Mouse (Mus musculus) left cerebral cortex, postnatal 36 days (tissue): Measurements from ENCODE around the gene Fbxw2. TPM values are rescaled to one million over a fixed set of nuclear protein-coding genes. Genes with fewer than 3 reads are reported as not detected.
"Not testable (repeated sequence)": the region's sequence is repeated elsewhere in the genome, so short reads cannot be mapped to it uniquely, and the experiment has no call there.

Experiments
- DNase-seq, 2 experiments: peaks; one replicate each; pipeline ENCODE4 v3.0.0; 2021 to 2022; ENCODE audit warnings: low spot score in 2 of 2, mixed read lengths in 1 of 2
- intact Hi-C: fragments of 180-260 bp; cut with DNase I; formaldehyde crosslinking; loops from one replicate; pipeline ENCODE4 v1.15.1; 2025
- total RNA-seq, 2 experiments: library from RNA; stranded (reverse); gene quantifications; 2 replicates each; pipeline ENCODE4 v1.2.3; 2021

The Fbxw2 gene
- total RNA-seq, result 10 to 100 TPM; 88.7 to 94.6 TPM

DNA sequence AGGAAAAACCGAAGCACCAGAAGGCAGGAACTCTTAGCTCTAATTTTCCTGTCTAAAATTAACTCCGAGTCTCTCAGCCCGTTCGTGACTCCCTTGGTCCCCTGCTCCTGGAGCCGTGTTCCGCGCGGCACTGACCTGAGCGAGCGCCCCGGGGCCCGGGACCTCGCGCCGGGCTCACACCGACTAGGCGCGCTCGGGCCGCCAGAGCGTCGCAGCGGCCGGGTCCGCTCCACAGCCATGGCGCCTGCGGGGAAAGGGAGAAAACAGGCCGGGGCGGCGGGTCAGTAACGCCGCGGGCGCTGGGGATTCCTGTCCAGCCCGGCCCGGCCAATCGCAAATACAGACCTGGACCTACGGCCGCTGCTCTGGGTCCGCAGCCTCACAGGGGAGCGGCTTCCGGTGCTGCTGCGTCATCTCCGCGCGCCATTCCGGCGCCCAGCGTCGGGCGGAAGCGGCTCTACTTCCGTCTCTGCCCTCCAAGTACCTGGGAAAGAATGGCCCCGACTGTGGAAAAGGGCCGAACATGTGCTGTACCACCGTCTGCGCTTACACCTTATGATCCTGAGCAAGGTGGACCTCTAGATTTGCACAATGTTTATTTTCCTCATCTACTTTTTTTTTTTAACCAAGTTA lies at the start of gene Fbxw2:
Gene Fbxw2, minus strand, starts transcription at position 485 of the 633 bp plus-strand sequence.
- intact Hi-C loops, result loop anchor here (1.0 kb wide), 1 partner anchor 45 kb away; no protein-coding TSS in a partner anchor
- peak; percentile 89 to 95 for DNase-seq

- intact Hi-C loops, result no loop called here
Measured at GRCm38 (mm10) chr2:34874816-34875345, 48.8 kb upstream of the Fbxw2 start, which contains the start of gene Psmd5. Psmd5 (minus strand) TSS chr2:34874968.

GRCm38 (mm10) chr2:34874271-34874670 lies 48.2 kb upstream of the Fbxw2 start, which contains the start of gene Cutal:
Cutal (plus strand) TSS chr2:34874396.
- intact Hi-C loops, result no loop called here
- no peak for DNase-seq

More at GRCm38 (mm10) chr2:34874816-34875345, 48.8 kb upstream of the Fbxw2 start, which contains the start of gene Psmd5:
- no peak for DNase-seq

GRCm38 (mm10) chr2:34870520-34871474 lies 44.7 kb upstream of the Fbxw2 start:
- DNase-seq, result peak; percentile 93
- intact Hi-C loops, result loop anchor here (1.0 to 2.0 kb wide), 3 partner anchors 34 to 239 kb away; partner anchors contain the start of genes Cntrl and Fbxw2

GRCm38 (mm10) chr2:34869680-34870079 lies 43.6 kb upstream of the Fbxw2 start:
- no peak for DNase-seq
- intact Hi-C loops, result loop anchor here (2.0 kb wide), 1 partner anchor 35 kb away; no protein-coding TSS in a partner anchor

GRCm38 (mm10) chr2:34857728-34858127 lies 31.6 kb upstream of the Fbxw2 start:
- intact Hi-C loops, result no loop called here
- DNase-seq, result no peak

GRCm38 (mm10) chr2:34855265-34855664 lies 29.2 kb upstream of the Fbxw2 start:
- intact Hi-C loops, result no loop called here
- DNase-seq, result no peak

GRCm38 (mm10) chr2:34847702-34848101 lies 21.6 kb upstream of the Fbxw2 start:
- intact Hi-C loops, result loop anchor here (10.0 kb wide), 1 partner anchor 257 kb away; the partner anchor contains the start of genes AI182371 and Cntrl

DNA sequence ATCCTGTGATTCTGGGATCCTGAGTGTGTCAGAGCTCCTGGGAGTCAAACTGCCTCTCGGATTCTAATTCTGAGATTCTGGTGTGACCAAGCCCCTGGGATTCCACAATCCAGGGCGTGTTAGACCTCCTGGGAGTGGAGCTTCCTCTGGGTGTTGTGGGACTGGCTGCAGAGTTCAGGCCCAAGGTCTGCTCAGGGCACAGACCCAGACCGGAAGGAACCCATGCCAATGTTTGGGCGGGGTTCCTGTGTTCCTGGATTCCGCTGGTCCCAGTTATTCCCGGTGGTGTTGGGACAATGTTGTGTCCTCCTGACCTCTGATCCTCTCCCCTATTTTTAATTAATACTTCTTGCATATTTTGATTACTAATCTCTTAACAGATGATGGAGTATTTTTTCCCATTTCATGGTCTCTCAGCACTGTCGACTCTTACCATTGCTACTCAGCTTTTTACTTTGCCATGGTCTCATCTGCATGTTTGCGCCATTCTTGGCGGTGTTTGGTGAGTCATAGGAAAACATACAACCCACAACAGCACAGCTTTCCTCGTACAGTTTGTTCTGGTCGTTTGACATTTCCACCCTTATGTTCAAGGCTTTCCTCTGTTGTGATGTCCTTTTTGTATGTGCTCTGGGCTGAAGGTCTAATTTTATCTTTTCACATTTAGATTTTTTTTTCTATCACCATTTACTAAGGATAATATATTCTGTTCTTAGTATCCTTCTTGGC lies 17.3 kb upstream of the Fbxw2 start:
- peak; percentile 12 to 27 for DNase-seq
- intact Hi-C loops, result loop anchor here (10.0 kb wide), 1 partner anchor 261 kb away; the partner anchor contains the start of genes AI182371 and Cntrl

More at GRCm38 (mm10) chr2:34847702-34848101, 21.6 kb upstream of the Fbxw2 start:
- DNase-seq, result no peak

GRCm38 (mm10) chr2:34841706-34842105 lies 15.6 kb upstream of the Fbxw2 start:
- intact Hi-C loops, result loop anchor here (10.0 kb wide), 1 partner anchor 263 kb away; the partner anchor contains the start of genes AI182371 and Cntrl
- DNase-seq, result peak; percentile 33 to 45

DNA sequence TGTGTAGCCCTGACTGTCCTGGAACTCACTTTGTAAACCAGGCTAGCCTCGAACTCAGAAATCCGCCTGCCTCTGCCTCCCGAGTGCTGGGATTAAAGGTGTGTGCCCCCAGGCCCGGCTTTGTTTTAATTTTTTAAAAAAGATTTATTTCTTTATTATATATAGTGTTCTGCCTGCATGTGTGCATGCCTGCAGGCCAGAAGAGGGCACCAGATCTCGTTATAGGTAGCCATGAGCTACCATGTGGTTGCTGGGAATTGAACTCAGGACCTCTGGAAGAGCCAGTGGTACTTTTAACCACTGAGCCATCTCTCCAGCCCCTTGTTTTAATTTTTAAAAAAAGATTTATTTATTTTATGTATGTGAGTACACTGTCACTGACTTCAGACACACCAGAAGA lies 14.0 kb upstream of the Fbxw2 start:
- DNase-seq, result not testable (repeated sequence)
- intact Hi-C loops, result loop anchor here (10.0 kb wide), 1 partner anchor 265 kb away; the partner anchor contains the start of genes AI182371 and Cntrl

DNA sequence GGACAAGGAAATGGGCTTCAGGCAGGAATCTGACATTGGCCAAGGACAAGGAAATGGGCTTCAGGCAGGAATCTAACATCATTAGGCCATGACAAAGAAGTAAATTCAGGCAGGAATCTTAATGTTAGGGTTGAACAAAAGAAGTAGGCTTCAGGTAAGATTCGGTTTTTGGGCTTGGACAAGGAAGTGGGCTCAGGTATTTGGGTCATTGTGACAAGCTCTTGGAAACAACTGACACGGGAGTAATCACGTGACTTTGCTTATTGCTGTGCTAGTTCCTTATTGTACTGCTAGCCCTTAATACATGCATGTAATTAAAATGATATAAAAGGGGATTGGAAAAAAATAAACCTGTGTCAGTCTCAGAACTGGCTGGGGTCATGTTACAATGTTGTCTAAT lies 9.6 kb upstream of the Fbxw2 start:
- intact Hi-C loops, result no loop called here
- DNase-seq, result no peak

GRCm38 (mm10) chr2:34833624-34834023 lies 7.5 kb upstream of the Fbxw2 start:
- DNase-seq, result no peak
- intact Hi-C loops, result no loop called here

DNA sequence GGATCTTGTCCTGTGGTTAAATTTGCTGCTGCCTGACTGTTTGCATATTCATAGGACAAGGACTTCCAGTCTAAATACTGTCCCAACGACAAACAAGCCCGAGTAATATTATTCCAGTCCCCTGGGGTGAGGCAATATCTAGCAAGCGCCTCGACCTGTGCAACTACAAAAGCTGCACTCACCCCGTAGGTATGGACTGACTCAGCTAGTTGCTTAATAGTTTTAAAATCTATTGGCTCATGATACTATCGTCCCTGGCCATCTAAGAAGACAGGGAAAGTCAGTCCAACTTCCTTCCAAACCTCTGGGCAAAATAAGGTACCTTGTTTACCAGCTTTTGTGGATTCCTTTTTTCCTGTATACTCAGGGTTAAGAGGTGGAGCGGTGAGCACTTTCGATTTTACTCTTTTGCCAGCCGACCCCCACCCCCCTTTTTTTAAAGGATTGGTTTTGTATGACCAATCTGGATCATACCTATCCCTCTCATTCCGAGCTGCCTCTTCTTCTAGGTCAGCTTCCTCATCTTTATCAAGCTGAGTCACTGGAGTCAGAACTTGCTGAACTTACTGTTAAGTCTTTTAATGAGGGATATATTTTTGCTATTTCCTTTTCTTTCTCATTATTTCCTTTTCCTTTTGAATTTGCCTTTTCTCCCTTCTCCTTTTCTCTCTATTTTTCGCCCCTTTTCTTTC lies 6.8 kb upstream of the Fbxw2 start, which contains the start of gene Gm34653:
Gene Gm34653, plus strand, starts transcription at position 242 of the 692 bp plus-strand sequence.
- intact Hi-C loops, DNase-seq: not testable (repeated sequence)

DNA sequence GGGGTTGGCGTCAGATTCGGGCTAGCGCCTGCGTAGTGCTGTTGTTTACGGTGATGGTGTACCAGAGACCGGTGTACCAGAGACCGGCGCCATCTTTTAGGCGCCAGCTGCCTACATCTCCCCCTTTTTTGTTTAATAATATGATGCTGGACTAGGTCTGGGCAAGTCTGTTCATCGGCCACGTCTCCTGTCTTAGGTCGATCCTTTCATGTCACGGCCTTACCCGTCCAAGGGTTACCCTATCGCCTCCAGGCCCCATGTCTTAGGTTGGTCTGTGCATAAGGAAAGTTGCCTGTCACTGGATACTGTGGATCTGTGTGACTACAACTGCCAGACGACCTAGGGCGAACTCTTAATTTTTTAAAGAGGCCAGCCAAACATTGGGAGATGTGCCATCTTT lies 4.0 kb upstream of the Fbxw2 start:
- intact Hi-C loops, result not testable (repeated sequence)

DNA sequence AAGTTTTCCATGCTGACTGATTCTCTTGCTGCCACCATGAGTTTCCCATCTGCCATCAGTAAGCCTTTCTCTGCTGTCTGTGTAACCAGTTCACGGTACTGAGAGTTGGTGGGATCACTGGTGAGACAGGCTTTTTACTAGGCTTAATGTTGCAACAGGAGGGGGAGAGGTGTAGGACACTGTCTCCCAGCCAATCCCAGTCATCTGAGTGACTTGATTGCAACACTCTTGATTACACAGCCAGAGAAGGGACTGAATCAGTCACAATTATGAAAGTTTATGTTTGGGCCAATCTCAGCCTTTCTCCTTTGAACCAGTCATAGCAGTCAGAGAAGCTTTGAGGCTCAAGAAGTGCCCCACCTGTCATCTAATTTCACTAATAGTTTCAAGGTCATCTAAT lies 1.9 kb upstream of the Fbxw2 start:
- intact Hi-C loops, result no loop called here
- no peak for DNase-seq

More for the DNA sequence above, 4.0 kb upstream of the Fbxw2 start:
- not testable (repeated sequence) for DNase-seq

DNA sequence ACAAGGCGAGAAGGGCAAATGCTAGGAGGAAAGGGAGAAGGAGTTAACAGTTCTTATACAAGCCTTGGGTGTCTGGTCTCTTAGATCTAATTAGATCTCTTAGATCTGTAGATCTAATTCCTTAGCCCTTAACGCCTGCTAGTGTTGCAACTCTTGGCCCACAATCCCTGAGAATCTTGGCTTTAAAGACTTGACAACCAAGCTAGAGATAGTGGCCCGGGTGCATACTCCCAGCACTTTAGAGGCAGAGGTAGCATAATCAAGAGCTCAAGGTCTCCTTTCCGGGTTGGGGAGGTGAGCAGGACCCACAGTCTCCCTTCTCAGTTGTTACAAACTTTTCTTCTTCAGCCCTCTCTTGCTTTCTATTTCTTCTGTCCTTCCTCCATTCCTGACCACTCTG lies 1.5 kb upstream of the Fbxw2 start:
- intact Hi-C loops, result no loop called here
- DNase-seq, result no peak
